Mouse (Mus musculus): ENCODE data around the gene Phldb1. TPM values are rescaled to one million over a fixed set of nuclear protein-coding genes. Genes with fewer than 3 reads are reported as not detected.
"Not testable (repeated sequence)": the region's sequence is repeated elsewhere in the genome, so short reads cannot be mapped to it uniquely, and the experiment has no call there.

The Phldb1 gene
- total RNA-seq, 2 experiments from 2014 or later, result 54.9 to 70.7 TPM

- intact Hi-C loops (cut with DNase I), result no loop called here
- DNase-seq (ENCODE audit: low spot score in 2 of 2), result no peak
Measured at GRCm38 (mm10) chr9:44673005-44673404, 62.0 kb downstream of the Phldb1 start, which contains the start of gene Treh. Gene Treh (plus strand): TSS chr9:44673233.

- intact Hi-C loops (cut with DNase I), result no loop called here
- DNase-seq (ENCODE audit: low spot score in 2 of 2), result no peak
Measured at GRCm38 (mm10) chr9:44672291-44672865, 62.6 kb downstream of the Phldb1 start.

DNA sequence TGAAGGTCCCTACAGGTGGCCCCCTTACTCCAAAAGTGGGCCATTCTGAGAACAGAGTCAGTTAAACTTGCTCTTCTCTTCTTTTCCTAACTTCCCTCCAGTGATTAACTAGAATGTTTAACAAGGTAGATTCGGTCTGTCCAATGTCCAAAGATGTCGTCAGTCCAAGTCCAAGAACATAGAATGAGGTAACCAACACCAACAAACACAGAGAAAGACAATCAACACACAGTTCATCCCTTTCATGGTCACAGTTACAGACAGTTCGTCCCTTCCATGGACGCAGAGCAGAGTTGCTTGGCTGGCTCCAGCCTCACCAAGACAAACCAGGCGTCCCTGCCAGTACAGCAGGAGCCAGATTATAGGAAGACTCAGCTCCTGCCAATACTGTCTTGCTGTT is 63.6 kb downstream of the Phldb1 start:
- DNase-seq (ENCODE audit: low spot score in 2 of 2), result no peak
- intact Hi-C loops (cut with DNase I), result no loop called here

DNA sequence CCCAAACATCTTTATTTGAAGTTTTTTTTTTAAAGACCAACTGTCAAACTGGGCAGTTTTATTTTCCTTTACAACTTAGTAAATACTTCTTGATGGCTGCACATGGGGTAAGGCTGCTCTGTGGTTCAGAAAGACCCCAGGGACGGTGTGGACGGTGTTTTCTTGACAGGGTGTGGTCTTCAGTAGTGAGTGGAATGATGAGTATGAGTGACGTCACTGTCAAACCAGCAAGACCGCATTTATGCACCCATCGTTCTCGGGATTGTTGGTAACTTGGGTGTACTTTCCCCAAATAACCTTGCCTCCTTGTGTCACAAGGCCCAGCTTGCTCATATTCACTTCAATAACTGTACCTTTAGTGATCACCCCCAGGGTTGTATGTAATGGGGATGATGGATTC is 71.3 kb downstream of the Phldb1 start:
- intact Hi-C loops (cut with DNase I), result no loop called here
- DNase-seq (ENCODE audit: low spot score in 2 of 2), result no peak

- DNase-seq (ENCODE audit: low spot score in 2 of 2), result peak; percentile 64 to 73
- intact Hi-C loops (cut with DNase I), result loop anchor here (1.0 to 10.0 kb wide), 3 partner anchors 30 to 489 kb away; partner anchors contain the start of gene Phldb1
Measured at GRCm38 (mm10) chr9:44655098-44656066, 79.6 kb downstream of the Phldb1 start.

- intact Hi-C loops (cut with DNase I), result loop anchor here (2.0 to 10.0 kb wide), 2 partner anchors 81 to 491 kb away; partner anchors contain the start of gene Phldb1
- DNase-seq (ENCODE audit: low spot score in 2 of 2), result no peak
Measured at GRCm38 (mm10) chr9:44653896-44654295, 81.1 kb downstream of the Phldb1 start.

DNA sequence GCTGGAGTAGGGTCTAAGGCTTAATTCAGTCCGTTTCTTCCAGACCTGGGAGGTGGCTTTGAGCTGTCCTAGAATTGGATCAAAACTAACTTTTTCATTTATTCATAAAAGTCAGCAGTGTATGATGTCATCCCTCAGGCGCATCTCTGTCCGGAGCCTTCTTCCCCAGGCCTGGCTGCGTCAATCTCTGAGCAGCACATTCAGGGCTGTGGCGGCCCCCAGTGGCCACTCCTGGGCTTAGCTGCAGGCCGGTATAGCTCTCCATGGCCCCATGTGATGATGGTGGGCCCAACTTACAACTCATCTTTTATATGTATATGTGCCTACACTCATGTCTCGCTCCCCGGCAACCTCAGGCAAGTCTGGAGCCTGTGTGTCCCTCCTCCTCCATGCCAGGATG is 83.0 kb downstream of the Phldb1 start:
- intact Hi-C loops (cut with DNase I), result loop anchor here (1.0 to 10.0 kb wide), 2 partner anchors 198 to 493 kb away; partner anchors contain the start of gene Upk2
- peak; percentile 49 to 54 for DNase-seq (ENCODE audit: low spot score in 2 of 2)

- intact Hi-C loops (cut with DNase I), result no loop called here
- no peak for DNase-seq (ENCODE audit: low spot score in 2 of 2)
Measured at GRCm38 (mm10) chr9:44648881-44649281, 86.1 kb downstream of the Phldb1 start.

- DNase-seq (ENCODE audit: low spot score in 2 of 2), result no peak
- intact Hi-C loops (cut with DNase I), result no loop called here
Measured at GRCm38 (mm10) chr9:44647656-44648055, 87.3 kb downstream of the Phldb1 start.

DNA sequence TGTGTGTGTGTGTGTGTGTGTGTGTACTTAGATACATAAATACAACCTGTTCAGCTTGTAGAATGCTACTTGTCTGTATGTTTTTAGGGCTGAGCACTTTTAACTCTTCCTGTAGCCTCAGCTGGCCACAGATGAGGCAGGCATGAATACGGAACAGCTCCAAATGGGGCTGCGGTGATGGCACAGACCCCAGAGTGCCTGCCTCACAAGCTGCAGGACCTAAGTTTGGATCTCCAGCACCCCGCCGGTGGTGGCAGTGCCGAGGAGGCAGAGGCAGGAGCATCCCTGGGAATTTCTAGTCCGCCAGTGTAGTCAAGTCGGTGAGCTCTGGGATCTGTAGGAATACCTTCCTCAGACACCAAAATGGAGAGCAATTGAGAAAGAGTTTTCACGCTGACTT is 88.0 kb downstream of the Phldb1 start:
- no peak for DNase-seq (ENCODE audit: low spot score in 2 of 2)
- intact Hi-C loops (cut with DNase I), result no loop called here

DNA sequence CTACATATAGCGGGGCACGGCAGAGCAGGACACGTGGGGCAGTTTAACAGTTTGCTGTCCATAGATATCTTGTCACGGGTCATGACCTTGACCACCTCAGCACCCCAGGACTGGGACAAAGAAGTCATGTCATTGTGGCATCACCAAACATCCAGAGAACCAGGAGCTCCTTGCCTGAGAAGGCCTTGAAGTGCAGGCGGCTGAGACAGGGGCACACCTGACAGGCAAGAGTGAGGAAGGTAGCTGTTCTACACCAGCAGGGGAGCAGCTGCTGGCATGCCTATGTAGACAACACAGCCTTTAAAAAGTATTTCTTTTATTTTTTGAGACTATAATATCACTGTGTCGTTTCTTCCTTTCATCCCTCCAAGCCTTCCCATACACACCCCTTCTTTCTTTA is 88.6 kb downstream of the Phldb1 start:
- intact Hi-C loops (cut with DNase I), result no loop called here
- DNase-seq (ENCODE audit: low spot score in 2 of 2), result no peak

- DNase-seq (ENCODE audit: low spot score in 2 of 2), result no peak
- intact Hi-C loops (cut with DNase I), result no loop called here
Measured at GRCm38 (mm10) chr9:44645924-44646323, 89.1 kb downstream of the Phldb1 start.

GRCm38 (mm10) chr9:44645481-44645880 is 89.5 kb downstream of the Phldb1 start:
- no peak for DNase-seq (ENCODE audit: low spot score in 2 of 2)
- intact Hi-C loops (cut with DNase I), result no loop called here

DNA sequence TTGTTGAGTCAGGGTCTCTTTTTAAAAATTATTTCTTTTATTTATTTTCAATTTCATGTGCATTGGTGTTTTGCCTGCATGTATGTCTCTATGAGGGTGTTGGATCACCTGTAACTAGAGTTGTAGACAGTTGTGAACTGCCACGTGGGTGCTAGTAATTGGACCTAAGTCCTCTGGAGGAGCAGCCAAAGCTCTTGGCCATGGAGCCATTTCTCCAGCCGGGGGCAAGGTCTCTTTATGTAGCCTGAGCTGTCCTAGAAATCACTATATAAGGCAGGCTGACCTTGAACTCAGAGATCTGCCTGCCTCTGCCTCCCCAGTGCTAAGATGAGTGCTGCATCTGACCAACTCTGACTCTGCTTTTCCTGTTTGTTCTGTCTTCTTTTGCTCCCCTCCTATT is 90.8 kb downstream of the Phldb1 start:
- no peak for DNase-seq (ENCODE audit: low spot score in 2 of 2)

GRCm38 (mm10) chr9:44643103-44643502 is 91.9 kb downstream of the Phldb1 start:
- intact Hi-C loops (cut with DNase I), result no loop called here
- DNase-seq (ENCODE audit: low spot score in 2 of 2), result no peak

More for the DNA sequence above, 90.8 kb downstream of the Phldb1 start:
- intact Hi-C loops (cut with DNase I), result no loop called here

DNA sequence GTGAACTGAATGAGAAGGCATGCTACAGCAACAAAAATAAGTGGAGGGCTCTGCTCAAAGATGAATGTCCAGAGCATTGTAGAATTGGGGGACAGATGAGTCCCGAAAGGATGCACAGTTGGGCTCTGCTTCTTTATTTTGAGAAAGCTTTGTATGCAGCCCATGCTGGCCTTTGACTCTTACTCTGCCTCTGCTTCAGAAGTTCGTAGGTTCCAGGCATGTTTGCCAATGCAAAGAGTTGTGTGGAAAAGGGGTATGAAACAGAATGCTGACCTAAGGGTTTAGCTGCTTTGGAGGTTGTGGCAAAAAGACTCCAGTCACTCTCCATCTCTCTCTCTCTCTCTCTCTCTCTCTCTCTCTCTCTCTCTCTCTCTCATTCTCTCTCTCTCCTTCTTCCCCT is 93.4 kb downstream of the Phldb1 start:
- intact Hi-C loops (cut with DNase I), result no loop called here
- DNase-seq (ENCODE audit: low spot score in 2 of 2), result no peak

DNA sequence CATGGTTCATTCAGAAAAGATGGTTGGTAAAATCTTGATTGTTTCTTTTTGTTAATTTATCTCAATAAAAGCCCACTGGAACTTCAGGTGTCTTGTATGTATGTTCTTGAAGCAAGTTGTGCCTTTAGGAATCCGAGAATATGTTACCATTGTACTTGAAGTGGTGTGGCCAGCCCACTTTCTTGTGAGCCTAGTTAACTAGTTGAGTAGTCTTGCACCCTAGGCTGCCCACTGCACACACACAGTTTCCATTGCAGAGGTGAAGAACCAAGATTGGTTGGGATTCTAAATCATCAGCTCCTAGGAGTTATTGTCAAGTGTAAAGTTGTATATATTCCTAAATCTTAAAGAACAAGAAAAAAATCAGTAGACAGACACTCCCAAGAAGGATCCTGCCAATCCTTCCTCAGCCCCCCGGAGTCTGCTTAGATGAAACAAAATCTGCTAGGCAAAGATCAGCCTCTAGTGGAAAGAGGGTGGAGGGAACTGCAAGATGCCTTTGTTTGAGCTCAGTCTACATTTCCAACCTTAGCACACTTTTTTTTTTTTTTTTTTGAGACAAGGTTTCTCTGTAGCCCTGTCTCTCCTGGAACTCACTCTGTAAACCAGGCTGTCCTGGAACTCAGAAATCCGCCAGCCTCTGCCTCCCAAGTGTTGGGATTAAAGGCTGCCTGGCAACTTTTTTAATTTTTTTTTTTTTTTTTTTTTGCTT is 94.2 kb downstream of the Phldb1 start:
- no peak for DNase-seq (ENCODE audit: low spot score in 2 of 2)
- intact Hi-C loops (cut with DNase I), result no loop called here

DNA sequence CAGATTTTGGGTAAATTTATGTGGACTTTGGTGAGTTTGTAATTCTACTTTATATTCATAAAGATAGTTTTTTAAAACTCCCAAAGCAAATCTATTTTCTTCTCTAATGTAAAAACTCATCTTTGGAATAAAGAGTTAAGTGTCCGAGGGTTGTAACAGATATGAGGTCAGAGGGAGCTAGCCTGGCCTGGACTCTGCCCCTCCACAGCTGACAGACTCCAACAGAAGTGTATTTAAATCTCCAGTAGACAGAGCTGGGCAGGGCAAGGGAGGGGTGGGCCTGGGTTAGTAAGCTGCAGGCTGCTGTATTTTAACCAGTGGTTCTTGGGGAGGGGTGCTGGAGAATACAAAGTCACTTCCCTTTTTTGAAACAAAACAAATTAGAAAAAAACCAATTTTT is 95.0 kb downstream of the Phldb1 start:
- intact Hi-C loops (cut with DNase I); DNase-seq (ENCODE audit: low spot score in 2 of 2): not testable (repeated sequence)

GRCm38 (mm10) chr9:44638726-44639125 is 96.3 kb downstream of the Phldb1 start:
- intact Hi-C loops (cut with DNase I), result loop anchor here (10.0 kb wide), 1 partner anchor 296 kb away; no protein-coding TSS in a partner anchor

More at GRCm38 (mm10) chr9:44638726-44639125, 96.3 kb downstream of the Phldb1 start:
- not testable (repeated sequence) for DNase-seq (ENCODE audit: low spot score in 2 of 2)

Data from left cerebral cortex, postnatal 25 days (tissue).